Mouse (Mus musculus) erythroblast, adult 5-6 weeks (primary cell): ENCODE data around the gene Lrrk1. TPM values are rescaled to one million over a fixed set of nuclear protein-coding genes. Genes with fewer than 3 reads are reported as not detected.

Experiments used
- ATAC-seq: replicated peaks from 2 replicates; pipeline ENCODE4 v1.8.0; 2016; ENCODE audit warnings: moderate number of reproducible peaks, mild to moderate bottlenecking, moderate TSS enrichment, inconsistent platforms; ENCODE audit not compliant: poor library complexity, low FRiP score, severe bottlenecking
- total RNA-seq, 2 experiments: library from RNA; stranded (forward) in 1 of 2; stranded (reverse) in 1 of 2; fragments of 150-400 nt in 1 of 2; fragments of 200-764, 138-1000 nt in 1 of 2; gene quantifications; 2 replicates each; pipeline versions ENCODE4 v1.2.3 to v1.2.4; 2015 to 2017; ENCODE audit warnings: low replicate concordance in 2 of 2

Lrrk1 gene
- 1.5 and 3.1 TPM in 2 replicates for total RNA-seq (2015; ENCODE audit: low replicate concordance)
- 1.4 and 3.2 TPM in 2 replicates for total RNA-seq (2017; ENCODE audit: low replicate concordance)

GRCm38 (mm10) chr7:66387813-66388521, at the start of gene Lrrk1:
TSS of gene Lrrk1 (minus strand) at chr7:66388350.
- no peak for ATAC-seq

- ATAC-seq = 0 out of 2 replicates have a peak, but pooled peaks have one; percentile 60
Observed at GRCm38 (mm10) chr7:66434453-66434935, 46.3 kb upstream of the Lrrk1 start.

- no peak for ATAC-seq
Observed at GRCm38 (mm10) chr7:66427437-66428161, 39.4 kb upstream of the Lrrk1 start, which contains the start of gene Aldh1a3. TSS of gene Aldh1a3 (minus strand) at chr7:66427517.

- no peak for ATAC-seq
Observed at GRCm38 (mm10) chr7:66427053-66427436, 38.9 kb upstream of the Lrrk1 start.

- ATAC-seq = no peak
Observed at GRCm38 (mm10) chr7:66421903-66422302, 33.8 kb upstream of the Lrrk1 start.

- no peak for ATAC-seq
Observed at GRCm38 (mm10) chr7:66418981-66419380, 30.8 kb upstream of the Lrrk1 start.

GRCm38 (mm10) chr7:66416829-66417228, 28.7 kb upstream of the Lrrk1 start:
- ATAC-seq = no peak

- ATAC-seq = no peak
Observed at GRCm38 (mm10) chr7:66413093-66413492, 24.9 kb upstream of the Lrrk1 start.

- no peak for ATAC-seq
Observed at GRCm38 (mm10) chr7:66409433-66409832, 21.3 kb upstream of the Lrrk1 start.

- ATAC-seq = no peak
Observed at GRCm38 (mm10) chr7:66406971-66407370, 18.8 kb upstream of the Lrrk1 start.

- no peak for ATAC-seq
Observed at GRCm38 (mm10) chr7:66405951-66406721, 18.0 kb upstream of the Lrrk1 start.

GRCm38 (mm10) chr7:66405541-66405940, 17.4 kb upstream of the Lrrk1 start:
- no peak for ATAC-seq

GRCm38 (mm10) chr7:66404802-66405201, 16.7 kb upstream of the Lrrk1 start:
- no peak for ATAC-seq

GRCm38 (mm10) chr7:66404141-66404540, 16.0 kb upstream of the Lrrk1 start:
- ATAC-seq = no peak

- ATAC-seq = no peak
Observed at GRCm38 (mm10) chr7:66402876-66403275, 14.7 kb upstream of the Lrrk1 start.

GRCm38 (mm10) chr7:66401605-66402004, 13.5 kb upstream of the Lrrk1 start:
- ATAC-seq = no peak

- no peak for ATAC-seq
Observed at GRCm38 (mm10) chr7:66397288-66397687, 9.1 kb upstream of the Lrrk1 start.

GRCm38 (mm10) chr7:66388621-66389532, 727 bp upstream of the Lrrk1 start:
- ATAC-seq = peak; percentile 82

- ATAC-seq = no peak
Observed at GRCm38 (mm10) chr7:66387419-66387812, 734 bp downstream of the Lrrk1 start.
